Mouse (Mus musculus): ENCODE measurements at regions not wholly inside any gene's neighbourhood (a gene's known extent, or its start where the extent isn't known, plus 50 kb on each side); places are given as distances from the start of the nearest gene placed in this dataset.

DNA sequence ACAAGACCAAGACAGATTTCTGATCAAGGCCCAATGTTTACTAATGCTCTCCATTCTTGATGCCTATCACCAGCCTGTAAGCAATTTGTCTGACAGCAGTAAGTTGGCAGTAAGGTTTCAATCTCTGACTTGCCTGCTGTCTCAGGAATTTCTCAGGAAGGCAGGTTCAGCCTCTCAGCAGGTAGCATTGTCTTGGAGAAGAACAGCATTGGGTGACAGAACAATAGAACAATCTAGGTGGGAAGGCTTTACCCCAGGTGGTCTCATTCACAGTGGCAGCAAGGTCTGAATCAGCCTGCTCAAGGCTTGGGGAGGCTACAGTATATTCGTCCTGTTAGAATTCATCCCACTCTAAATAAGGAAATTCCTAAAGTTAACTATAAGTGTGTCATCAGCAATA, 81.2 kb upstream of the Chordc1 start:
- H3K4me1 ChIP-seq (ENCODE audit: control insufficient read depth in 2 of 2, insufficient read depth in 2 of 2, low read length in 2 of 2, poor library complexity in 1 of 2) = no peaks in the 10 kb centered on the region
- DNase-seq (ENCODE audit: low read depth, low spot score) = no peak

DNA sequence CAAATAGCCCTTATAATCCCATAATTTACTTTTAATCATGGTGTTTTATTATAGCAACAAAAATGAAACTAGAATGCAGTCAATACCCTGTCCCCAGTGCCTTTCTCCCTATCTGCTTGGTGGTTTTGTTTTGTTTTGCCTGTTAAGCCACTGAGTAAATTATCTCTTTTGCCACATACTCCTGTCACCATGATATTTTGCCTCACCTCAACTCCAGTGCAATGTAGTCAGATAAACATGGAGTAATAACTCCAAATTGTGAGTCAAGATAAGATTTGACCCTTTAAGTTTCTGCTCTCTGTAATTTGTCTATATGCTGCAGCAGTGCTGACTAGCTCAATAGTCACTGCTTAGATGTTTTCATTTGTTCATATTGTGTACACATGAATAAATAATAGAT, 65.3 kb upstream of the Chordc1 start:
- H3K4me3 ChIP-seq (ENCODE audit: insufficient read depth in 1 of 2, low read depth in 1 of 2, low read length in 2 of 2, poor library complexity in 1 of 2, severe bottlenecking in 1 of 2) = no peak overlapping the region
- H3K9me3 ChIP-seq (ENCODE audit: control insufficient read depth, insufficient read depth, low read depth, low read length) = no peaks in the 10 kb centered on the region
- H3K36me3 ChIP-seq (ENCODE audit: control insufficient read depth, insufficient read depth, low read length, poor library complexity, severe bottlenecking) = no peaks in the 10 kb centered on the region
- H3K27ac ChIP-seq (ENCODE audit: insufficient read depth, low read depth, low read length, poor library complexity, severe bottlenecking) = no peak overlapping the region
- TF ChIP-seq ZC3H11A (IDR thresholded peaks at IDR 0.05; ENCODE audit: borderline replicate concordance, low read depth, low read length) (no peak), ZNF384 (IDR thresholded peaks at IDR 0.05; ENCODE audit: low read depth, low read length) (no peak), CHD2 (IDR thresholded peaks at IDR 0.05; ENCODE audit: low read depth, low read length) (no peak), HCFC1 (IDR thresholded peaks at IDR 0.05; ENCODE audit: borderline replicate concordance, insufficient read depth, low read length) (no peak), MAFK (IDR thresholded peaks at IDR 0.05; ENCODE audit: insufficient read depth, low read depth, low read length) (no peak)
- no peak overlapping the region for H3K9ac ChIP-seq (ENCODE audit: insufficient read depth, low read depth, low read length, poor library complexity, severe bottlenecking)
- in situ Hi-C loops (cut with MboI; ENCODE audit: low sequenced_read_pairs in 2 of 2, unreplicated experiment in 2 of 2) = no loop called here
- H3K4me1 ChIP-seq (ENCODE audit: control insufficient read depth in 2 of 2, insufficient read depth in 2 of 2, low read length in 2 of 2, poor library complexity in 1 of 2) = no peaks in the 10 kb centered on the region
- DNase-seq (ENCODE audit: low read depth, low spot score) = no peak

More for the DNA sequence above, 81.2 kb upstream of the Chordc1 start:
- Histone ChIP-seq H3K4me3 (ENCODE audit: insufficient read depth in 1 of 2, low read depth in 1 of 2, low read length in 2 of 2, poor library complexity in 1 of 2, severe bottlenecking in 1 of 2) (no peak overlapping the region), H3K9ac (ENCODE audit: insufficient read depth, low read depth, low read length, poor library complexity, severe bottlenecking) (no peak overlapping the region), H3K9me3 (ENCODE audit: control insufficient read depth, insufficient read depth, low read depth, low read length) (peaks cover 2% of the 10 kb centered on the region; the same call in 1 of the 2 replicates), H3K36me3 (ENCODE audit: control insufficient read depth, insufficient read depth, low read length, poor library complexity, severe bottlenecking) (no peaks in the 10 kb centered on the region), H3K27ac (ENCODE audit: insufficient read depth, low read depth, low read length, poor library complexity, severe bottlenecking) (no peak overlapping the region)
- TF ChIP-seq HCFC1 (IDR thresholded peaks at IDR 0.05; ENCODE audit: borderline replicate concordance, insufficient read depth, low read length) (no peak), MAFK (IDR thresholded peaks at IDR 0.05; ENCODE audit: insufficient read depth, low read depth, low read length) (no peak), ZNF384 (IDR thresholded peaks at IDR 0.05; ENCODE audit: low read depth, low read length) (no peak), ZC3H11A (IDR thresholded peaks at IDR 0.05; ENCODE audit: borderline replicate concordance, low read depth, low read length) (no peak), CHD2 (IDR thresholded peaks at IDR 0.05; ENCODE audit: low read depth, low read length) (no peak)
- in situ Hi-C loops (cut with MboI; ENCODE audit: low sequenced_read_pairs in 2 of 2, unreplicated experiment in 2 of 2) = no loop called here

DNA sequence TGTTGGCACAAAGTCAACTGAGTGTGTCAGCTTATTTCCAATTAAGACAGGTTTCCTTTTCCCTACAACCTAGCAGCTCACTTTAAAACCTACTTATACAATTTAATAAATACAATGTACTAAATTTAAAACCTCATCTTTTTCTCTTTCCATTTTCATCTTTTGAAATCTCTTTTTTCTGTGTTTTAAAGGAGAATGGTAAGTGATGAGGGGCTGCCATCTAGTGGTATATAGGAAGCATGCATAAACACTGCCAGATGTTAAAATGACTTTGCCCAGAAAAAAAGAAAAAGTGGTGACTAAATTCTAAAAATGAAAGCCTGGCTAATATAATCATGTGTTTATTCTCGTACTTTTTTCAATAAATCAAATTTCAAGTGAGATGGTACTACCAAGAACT, 62.0 kb upstream of the Chordc1 start:
- no peak overlapping the region for H3K27ac ChIP-seq (ENCODE audit: insufficient read depth, low read depth, low read length, poor library complexity, severe bottlenecking)
- H3K36me3 ChIP-seq (ENCODE audit: control insufficient read depth, insufficient read depth, low read length, poor library complexity, severe bottlenecking) = no peaks in the 10 kb centered on the region
- no peaks in the 10 kb centered on the region for H3K9me3 ChIP-seq (ENCODE audit: control insufficient read depth, insufficient read depth, low read depth, low read length)
- H3K4me3 ChIP-seq (ENCODE audit: insufficient read depth in 1 of 2, low read depth in 1 of 2, low read length in 2 of 2, poor library complexity in 1 of 2, severe bottlenecking in 1 of 2) = no peak overlapping the region
- no peak overlapping the region for H3K9ac ChIP-seq (ENCODE audit: insufficient read depth, low read depth, low read length, poor library complexity, severe bottlenecking)
- no peaks in the 10 kb centered on the region for H3K4me1 ChIP-seq (ENCODE audit: control insufficient read depth in 2 of 2, insufficient read depth in 2 of 2, low read length in 2 of 2, poor library complexity in 1 of 2)
- DNase-seq (ENCODE audit: low read depth, low spot score) = peak; percentile 13
- TF ChIP-seq CHD2 (IDR thresholded peaks at IDR 0.05; ENCODE audit: low read depth, low read length) = no peak
- 0 out of 2 replicates have a peak, but pooled peaks have one; percentile 23 for TF ChIP-seq ZNF384 (IDR thresholded peaks at IDR 0.05; ENCODE audit: low read depth, low read length)
- TF ChIP-seq ZC3H11A (IDR thresholded peaks at IDR 0.05; ENCODE audit: borderline replicate concordance, low read depth, low read length) = peak; percentile 95
- TF ChIP-seq HCFC1 (IDR thresholded peaks at IDR 0.05; ENCODE audit: borderline replicate concordance, insufficient read depth, low read length) = no peak
- no peak for TF ChIP-seq MAFK (IDR thresholded peaks at IDR 0.05; ENCODE audit: insufficient read depth, low read depth, low read length)
- in situ Hi-C loops (cut with MboI; ENCODE audit: low sequenced_read_pairs in 2 of 2, unreplicated experiment in 2 of 2) = no loop called here
